Mouse (Mus musculus) ES-E14 (cell line): Measurements from ENCODE around the gene Trim2.

Experiments used
- MAFK ChIP-seq: IDR thresholded peaks from 2 replicates; pipeline ENCODE4 v1.6.1; 2014; ENCODE audit warnings: mild to moderate bottlenecking, low read depth, low read length, inconsistent platforms; ENCODE audit not compliant: insufficient read depth
- ZNF384 ChIP-seq: IDR thresholded peaks from 2 replicates; pipeline ENCODE4 v1.6.1; 2012; ENCODE audit warnings: low read depth, low read length, inconsistent platforms

DNA sequence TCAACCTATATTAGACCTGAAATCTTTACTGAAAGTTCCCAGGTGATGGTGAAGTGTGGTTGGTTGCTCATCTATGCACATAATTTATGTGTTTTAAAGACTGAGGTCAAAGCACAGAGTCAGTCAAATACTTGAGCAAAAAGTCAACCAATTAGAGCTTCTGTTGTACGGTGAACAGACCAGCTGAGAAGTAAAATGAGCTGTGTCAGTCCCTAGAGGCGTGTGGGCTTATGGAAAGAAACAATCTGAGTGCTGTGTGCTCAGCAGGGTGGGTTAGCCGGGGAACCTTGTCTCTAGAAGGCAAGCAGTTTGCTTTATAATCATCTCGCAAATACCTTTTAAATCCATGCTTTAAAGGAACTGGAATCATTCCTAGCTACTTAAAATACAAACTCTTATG is 149.7 kb downstream of the Trim2 start:
- no peak for TF ChIP-seq MAFK
- TF ChIP-seq ZNF384, result no peak
